Mouse (Mus musculus) v-Abl transformed pro-B cells (cell line): ENCODE measurements around the gene Nup153.

Experiments
- in situ Hi-C, 2 experiments: fragments of 400-800 bp; cut with MboI; formaldehyde crosslinking; loops; one replicate each; pipeline ENCODE4 v1.15.1; 2025; ENCODE audit not compliant: unreplicated experiment in 2 of 2

Gene Nup153

DNA sequence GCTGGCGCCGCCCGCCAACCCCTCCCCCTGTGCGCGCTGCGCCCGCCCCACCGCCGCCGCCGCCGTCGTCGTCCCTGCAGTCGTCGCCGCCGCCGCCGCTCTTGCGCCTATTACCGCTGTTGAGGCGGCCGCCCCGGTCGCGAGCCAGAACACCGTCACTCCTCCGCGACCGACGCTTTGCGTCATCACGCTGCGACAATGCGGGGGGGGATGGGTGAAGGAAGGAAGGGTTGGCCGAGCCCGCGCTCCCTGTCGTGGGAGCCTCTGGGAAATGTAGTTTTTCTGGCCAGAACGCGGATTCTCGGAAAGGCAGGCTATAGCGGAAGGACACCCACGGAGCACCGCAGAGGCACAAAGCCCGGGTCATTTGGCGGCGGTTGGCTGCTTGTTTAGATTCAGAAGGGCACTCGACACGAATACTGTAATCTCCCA, at the start of gene Nup153:
Gene Nup153 (minus strand): TSS at position 104 of the 432 bp plus-strand sequence.
- in situ Hi-C loops: loop anchor here (10.0 to 25.0 kb wide), 5 partner anchors 53 to 1266 kb away; partner anchors contain the start of genes Kdm1b (in 2 of the 2), Tpmt (in 2 of the 2), Atxn1 (in 1 of the 2) and Dek (in 1 of the 2)

DNA sequence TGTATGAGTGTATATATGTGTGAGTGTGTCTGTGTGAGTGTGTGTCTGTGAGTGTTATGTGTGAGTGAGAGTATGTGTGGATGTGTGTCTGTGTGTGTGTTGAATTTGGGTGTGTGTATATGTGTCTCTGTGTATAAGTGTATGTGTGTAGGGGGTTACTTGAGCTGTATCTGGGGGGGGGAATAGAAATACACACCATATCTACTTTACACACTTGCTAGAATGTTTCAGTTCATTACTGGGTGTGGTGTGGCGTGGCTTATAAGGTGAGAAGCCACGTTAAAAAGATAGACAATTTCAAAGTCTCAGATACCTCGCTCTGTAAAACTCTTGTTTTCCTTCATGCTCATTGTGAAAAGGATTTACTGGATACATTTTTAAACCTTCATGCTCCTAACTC, 49.7 kb upstream of the Nup153 start:
- in situ Hi-C loops: loop anchor here in 1 of 2 experiments (25.0 kb wide), 2 partner anchors 790 to 1215 kb away; no protein-coding TSS in a partner anchor

DNA sequence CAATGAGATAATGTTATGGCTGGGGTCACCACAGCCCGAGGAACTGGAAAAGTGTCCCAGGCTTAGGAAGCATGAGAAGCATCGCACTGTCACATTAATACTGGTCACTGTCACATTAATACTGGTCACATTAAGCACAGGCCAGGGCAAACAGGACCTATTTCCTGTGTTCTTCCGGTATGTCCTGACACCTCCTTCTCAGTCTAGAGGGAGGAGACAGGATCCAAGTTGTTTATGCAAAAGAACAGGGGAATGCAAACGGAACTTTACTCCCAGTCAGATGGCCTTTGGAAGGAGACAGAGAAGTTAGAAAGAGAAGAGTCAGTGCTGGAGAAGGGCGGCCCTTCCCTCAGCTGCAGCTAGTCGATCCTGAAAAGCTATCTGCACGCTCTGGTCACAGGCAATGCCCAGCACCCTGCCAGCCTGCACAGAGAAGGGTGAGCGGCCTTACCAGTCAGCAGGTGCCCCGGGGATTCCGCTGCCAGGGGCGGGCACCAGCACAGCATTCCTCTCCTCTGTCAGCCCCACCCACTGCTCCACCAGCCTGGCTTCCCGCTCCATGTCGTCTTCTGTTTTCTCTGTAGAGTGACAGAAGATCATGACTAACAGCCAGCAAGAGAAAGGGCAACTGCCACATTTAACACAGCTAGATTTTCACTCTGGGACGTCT, 49.0 kb upstream of the Nup153 start:
- in situ Hi-C loops: loop anchor here in 1 of 2 experiments (25.0 kb wide), 2 partner anchors 789 to 1214 kb away; no protein-coding TSS in a partner anchor

DNA sequence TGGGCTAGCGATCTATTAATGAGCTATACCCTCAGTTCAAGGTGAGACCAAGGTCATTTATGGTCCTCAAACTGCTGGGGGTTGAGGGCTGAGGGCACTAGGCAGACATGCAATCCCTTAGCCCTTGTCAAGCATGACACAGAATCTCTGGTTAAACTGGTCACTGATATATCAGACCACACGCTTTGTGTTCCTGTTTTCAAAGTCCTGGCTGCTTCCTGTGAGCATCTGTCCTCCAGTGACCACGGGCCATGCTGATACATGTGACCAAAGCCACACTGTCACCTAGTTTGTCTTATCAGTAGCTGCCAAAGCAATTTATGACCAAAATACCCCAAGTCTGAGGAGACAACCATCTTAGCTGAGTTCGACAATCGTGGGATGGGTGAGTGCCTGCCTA, 47.3 kb upstream of the Nup153 start:
- in situ Hi-C loops: loop anchor here in 1 of 2 experiments (25.0 kb wide), 2 partner anchors 788 to 1213 kb away; no protein-coding TSS in a partner anchor

DNA sequence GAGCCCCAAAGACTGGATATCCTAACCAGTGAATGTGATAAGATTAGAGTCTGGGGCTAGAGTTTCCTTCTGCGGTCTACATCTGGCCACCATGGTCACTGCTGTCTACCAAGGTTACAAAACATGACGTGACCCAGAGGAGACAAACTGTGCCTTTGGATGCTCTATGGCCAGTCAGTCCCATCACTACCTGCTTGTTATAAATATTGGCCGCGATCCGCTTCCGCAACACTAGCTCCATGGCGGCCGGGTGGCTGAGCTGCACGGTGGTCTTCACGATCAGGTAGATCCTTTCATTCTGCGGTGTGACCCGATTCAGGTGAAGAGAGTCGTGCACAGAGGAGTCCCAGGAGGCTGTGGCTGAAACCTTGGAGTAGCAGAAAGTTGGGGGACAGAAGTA, 44.8 kb upstream of the Nup153 start:
- in situ Hi-C loops: no loop called here

DNA sequence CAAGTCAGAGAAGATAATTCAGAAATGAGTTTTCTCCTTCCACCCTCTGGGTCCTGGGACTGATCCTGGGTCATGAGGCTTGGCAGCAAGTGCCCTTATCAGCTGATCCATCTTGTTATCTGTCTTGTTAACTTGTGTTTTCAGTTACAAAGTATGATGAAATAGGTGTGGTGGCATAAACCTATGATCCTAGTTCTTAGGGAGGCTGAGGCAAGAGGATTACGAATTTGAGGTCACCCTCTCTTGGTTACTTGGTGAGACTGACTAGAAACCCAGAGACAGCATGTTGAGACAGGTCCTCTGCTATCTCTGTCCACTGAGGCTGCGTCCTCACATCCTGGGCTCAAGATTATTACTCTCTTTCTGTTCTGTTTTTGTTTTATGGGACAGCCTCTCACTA, 37.6 kb upstream of the Nup153 start:
- in situ Hi-C loops: no loop called here

DNA sequence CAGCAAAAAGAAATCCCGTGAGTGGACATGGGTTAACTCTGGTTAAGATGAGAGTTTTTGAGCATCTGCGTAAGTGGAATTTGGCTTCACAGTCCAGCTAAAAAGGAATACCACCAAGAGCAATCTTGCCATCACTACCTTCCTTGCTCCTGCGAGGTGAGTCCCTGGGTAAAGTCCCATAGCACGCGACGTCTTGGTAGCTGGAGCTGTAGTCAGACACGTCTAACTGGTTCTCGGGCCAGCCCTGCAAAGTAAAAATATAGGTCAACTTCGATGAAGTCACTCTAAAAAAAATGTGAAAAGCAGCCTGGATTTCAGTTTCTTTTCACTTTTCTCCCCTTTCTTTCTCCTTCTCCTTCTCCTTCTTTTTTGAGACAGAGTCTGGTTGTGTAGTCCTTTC, 35.5 kb upstream of the Nup153 start:
- in situ Hi-C loops: no loop called here

DNA sequence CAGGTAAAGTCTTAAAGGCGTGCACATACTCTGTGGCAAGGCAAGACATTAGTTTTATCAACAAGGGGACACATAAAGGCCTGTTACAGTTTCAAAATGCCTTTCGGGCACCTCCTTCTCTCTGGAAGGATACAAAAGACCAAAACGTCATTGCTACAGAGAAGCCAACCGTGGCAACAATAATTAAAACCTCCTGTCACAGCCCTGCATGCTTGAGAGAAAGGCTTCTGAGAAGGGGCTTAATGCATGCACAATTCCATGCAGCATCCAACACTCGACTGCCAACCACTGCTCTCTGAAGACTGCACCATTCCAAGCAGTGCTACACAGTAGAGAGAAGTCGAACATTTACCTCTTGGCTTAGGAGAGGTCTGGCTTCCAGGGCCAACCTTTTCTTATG, 33.2 kb upstream of the Nup153 start:
- in situ Hi-C loops: no loop called here

DNA sequence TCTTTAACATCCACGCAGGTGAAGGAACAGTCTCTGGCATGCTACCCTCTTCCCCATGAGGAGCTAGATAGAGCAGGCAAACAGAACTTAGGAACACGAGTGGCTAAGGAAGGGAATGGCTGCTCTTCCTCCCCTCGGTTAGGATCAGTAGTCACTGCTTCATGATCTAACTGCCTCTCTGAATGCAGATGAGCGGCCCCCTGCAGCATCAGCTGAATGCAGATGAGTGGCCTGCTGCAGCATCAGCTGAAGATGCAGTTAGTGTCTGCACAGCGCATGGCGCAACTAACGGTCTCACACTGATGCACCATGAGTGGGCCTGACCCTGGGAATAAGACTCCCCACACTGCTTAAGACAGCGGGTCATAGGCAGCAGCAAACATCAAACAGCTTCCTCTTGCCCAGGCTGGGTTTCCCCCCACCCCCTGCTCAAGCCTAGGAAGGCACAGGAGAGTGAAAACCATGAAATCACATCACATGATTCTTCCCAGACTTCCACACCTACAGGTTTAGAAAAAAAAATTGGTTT, 31.6 kb upstream of the Nup153 start:
- in situ Hi-C loops: no loop called here

DNA sequence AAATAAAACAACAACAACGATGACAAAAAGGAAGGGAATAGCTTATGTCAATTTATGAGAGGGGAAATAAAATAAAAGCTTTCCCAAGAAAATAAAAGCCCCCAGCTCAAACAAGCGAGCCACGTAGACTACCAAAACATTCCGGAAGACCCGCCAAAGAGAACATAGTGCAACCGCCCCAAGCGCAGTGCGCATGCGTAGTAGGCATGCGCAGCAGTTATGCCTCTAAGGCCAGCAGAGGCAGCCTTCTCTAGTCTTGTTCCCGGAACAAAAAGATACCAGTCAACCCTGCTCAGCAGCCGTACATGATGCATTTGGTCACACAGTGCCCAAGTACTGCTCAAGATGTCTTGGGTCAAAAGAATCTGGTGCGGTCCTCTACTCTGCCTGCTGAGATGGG, 30.9 kb upstream of the Nup153 start:
- in situ Hi-C loops: no loop called here

DNA sequence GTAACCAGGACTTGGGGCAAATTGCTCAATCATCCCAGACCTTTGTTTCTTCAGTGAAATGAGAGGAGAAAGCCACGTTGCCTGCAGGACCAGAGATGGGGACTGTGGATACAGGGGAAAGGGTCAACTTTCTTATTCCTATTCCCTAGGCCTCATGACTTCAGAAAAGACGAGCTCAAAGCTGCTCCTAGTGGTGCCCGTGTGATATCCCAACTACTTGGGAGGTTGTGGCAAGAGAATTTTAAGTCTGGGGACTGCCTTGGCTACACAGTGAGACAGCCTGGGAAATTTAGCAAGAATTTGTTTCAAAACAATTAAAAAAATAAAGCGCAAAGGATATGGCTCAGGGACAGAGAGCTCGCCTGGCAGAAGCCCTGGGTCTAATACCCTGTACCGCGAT, 30.2 kb upstream of the Nup153 start:
- in situ Hi-C loops: no loop called here

DNA sequence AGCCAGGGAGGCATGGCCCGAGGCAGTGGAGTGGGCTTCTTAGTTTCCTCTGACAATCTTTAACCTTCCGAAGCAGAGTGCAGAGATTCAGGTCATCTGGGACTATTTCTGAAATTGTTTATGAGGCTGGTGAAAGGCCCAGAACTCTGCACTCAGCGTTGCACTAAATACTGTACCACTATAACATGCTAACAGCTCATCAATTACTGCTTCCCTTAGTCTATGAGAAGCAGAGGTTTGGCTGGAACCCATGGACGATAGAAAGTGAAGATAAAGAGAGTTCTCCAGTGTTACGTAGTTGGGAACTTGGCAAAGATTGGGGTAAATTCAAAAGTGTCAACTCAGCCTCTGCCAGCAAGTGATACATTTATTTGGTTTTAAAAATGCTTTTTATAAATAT, 25.6 kb upstream of the Nup153 start:
- in situ Hi-C loops: no loop called here

DNA sequence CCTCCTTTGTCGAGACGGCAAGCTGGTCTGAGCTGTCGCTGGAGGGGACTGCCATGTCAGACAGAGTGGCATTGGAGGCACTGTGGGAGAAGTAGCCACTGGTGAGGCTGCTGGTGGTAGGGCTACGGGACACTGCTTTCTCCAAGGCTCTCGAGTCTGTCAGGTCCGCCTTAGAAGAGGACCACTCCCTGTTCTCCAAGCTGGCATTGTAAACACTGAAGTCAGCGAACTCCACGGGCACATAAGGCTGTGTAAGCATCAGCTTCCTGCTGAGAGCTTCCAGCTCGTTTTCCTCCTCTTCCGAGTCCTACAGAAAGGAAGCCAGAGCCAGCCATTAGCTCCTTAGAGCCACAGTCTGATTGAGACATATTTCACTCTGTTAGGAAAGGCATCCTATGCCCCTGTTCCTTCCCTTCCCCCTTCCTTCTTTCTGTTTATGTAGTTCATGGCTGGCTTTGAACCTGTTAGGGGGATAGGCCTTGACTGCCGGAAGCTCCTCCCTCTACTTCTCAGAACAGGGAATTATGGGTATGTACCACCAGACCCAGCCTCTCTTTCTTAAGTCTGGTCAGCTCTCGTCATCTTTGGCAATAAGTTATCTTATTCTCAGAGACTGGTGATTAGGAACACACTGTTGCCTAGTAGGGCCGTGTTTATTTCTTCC, 25.0 kb upstream of the Nup153 start:
- in situ Hi-C loops: no loop called here

DNA sequence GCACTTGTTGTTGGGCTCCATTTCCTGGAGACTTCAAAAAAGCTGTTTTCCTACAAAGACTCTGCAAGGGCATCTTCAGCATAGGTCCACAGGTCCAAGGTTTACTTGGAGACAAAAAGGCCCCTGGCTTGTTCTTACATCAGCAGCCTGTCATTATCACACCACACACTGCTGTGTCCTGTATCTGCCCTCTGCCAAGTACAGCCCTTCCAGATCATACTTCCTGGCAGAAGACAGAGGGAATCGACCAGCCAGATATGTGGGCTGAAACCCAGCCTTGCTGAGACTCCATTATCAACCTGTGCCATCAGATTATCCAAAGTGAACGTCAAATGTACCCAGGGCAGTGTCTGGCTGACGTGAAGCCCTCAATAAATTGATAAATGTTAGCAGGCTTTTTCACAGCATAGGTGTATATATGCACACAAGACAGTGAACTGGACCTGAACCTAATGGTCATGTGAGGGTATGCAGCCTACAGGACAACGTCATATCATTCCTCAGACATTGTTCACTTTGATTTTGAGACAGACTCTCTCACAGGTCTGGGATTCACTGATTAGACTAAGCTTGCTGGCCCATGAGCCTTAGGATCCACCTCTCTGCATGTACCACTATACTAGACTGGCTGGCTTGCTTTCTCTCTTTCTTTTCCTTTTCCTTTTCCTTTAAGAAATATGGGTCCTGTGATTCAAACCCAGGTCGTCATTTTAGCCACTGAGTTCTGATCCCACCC, 20.6 kb upstream of the Nup153 start:
- in situ Hi-C loops: loop anchor here (25.0 kb wide), 4 partner anchors 289 to 1286 kb away; partner anchors contain the start of genes Kdm1b (in 2 of the 2), Tpmt (in 2 of the 2), Atxn1 (in 1 of the 2) and Dek (in 1 of the 2)

DNA sequence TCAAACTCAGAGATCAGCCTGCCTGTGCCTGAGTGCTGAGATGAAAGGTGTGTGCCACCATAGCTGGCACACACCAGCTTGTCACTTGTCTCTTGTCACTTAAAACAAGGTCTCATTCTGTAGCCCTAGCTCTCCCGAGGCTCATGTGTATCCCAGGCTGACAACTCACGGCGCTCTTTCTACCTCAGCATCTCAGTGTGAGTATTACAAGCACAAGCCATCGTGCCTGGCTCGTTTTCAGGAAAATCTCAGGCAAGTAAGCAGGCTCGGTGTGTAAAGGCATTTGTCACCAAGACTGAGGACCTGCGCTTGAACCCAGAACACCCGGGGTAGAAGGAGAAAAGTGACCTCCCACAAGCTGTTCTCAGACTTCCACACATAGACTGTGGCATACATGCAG, 16.1 kb upstream of the Nup153 start:
- in situ Hi-C loops: loop anchor here (25.0 kb wide), 4 partner anchors 293 to 1282 kb away; partner anchors contain the start of genes Kdm1b (in 2 of the 2), Tpmt (in 2 of the 2), Atxn1 (in 1 of the 2) and Dek (in 1 of the 2)

DNA sequence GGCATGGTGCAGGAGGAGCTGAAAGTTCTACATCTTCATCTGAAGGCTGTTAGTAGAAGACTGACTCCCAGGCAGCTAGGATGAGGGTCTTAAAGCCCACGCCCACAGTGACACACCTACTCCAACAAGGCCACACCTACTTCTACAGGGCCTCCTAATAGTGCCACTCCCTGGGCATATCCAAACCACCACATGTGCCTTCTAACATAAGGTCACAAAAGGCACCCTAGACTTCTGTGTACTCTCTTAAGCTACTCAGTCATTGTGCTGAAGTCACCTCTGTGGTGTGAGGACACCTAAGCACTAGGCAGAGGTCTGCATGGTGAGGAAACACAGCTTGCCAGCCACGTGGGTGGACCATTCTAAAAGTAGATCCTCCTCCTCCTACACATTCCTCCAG, 14.6 kb upstream of the Nup153 start:
- in situ Hi-C loops: loop anchor here (25.0 kb wide), 4 partner anchors 295 to 1280 kb away; partner anchors contain the start of genes Kdm1b (in 2 of the 2), Tpmt (in 2 of the 2), Atxn1 (in 1 of the 2) and Dek (in 1 of the 2)

DNA sequence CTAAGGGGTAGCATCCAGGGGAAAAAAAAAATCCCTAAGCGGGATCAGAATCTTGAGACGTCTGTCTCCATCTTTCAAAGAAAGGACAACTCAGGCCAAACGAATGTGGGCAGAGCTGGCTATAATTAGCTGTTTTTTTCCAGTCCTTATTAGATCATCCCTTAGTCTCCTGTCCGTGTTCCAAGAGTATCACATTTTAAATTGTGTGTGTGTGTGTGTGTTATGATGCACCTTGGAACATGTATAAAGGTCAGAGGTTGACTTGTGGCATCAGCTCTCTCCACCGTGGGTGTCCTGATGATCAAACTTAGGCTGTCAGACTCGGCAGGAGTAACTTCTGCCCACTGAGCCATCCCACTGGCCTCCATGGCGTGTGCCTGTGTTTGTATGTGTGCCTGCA, 11.7 kb upstream of the Nup153 start:
- in situ Hi-C loops: loop anchor here (10.0 to 25.0 kb wide), 5 partner anchors 55 to 1277 kb away; partner anchors contain the start of genes Kdm1b (in 2 of the 2), Tpmt (in 2 of the 2), Atxn1 (in 1 of the 2) and Dek (in 1 of the 2)

DNA sequence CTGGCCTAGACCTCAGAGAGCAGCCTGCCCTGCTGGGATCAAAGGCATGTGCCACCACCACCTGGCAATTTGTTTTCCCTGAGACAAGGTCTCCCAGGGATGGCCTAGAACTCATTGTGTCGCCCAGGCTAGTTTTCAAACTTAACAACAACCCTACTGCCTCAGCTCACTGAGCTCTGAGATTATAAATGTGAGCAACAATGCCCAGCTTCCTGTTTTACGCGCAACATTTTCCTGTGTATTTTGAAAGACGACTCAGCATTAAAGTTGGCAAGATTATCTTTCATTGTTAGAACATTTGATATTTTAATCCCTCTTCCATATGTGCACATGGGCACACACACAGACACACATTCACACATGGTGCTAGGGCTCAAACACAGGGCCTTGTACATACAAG, 9.7 kb upstream of the Nup153 start:
- in situ Hi-C loops: loop anchor here (10.0 to 25.0 kb wide), 5 partner anchors 57 to 1275 kb away; partner anchors contain the start of genes Kdm1b (in 2 of the 2), Tpmt (in 2 of the 2), Atxn1 (in 1 of the 2) and Dek (in 1 of the 2)

DNA sequence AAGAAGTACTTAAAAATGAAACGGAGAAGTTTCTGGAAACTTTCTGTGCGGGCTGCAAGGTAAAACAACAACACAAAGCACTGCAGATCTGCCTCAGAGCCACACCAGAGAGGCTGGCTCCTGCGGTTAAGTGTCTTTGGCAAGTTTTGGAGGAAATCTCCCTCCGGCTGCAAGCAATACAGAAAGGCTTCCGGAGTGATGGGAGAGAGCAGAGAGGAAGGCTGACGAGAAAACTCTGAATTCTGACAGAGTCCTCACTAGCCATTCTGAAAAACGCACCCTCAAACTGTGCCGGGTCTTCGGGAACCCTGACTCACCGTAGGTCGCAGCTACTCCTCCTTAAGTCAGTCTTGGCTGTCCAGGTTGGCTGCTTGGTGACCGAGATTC, 8.7 kb upstream of the Nup153 start:
- in situ Hi-C loops: loop anchor here (10.0 to 25.0 kb wide), 5 partner anchors 58 to 1274 kb away; partner anchors contain the start of genes Kdm1b (in 2 of the 2), Tpmt (in 2 of the 2), Atxn1 (in 1 of the 2) and Dek (in 1 of the 2)
